In the genomic region with DNA sequence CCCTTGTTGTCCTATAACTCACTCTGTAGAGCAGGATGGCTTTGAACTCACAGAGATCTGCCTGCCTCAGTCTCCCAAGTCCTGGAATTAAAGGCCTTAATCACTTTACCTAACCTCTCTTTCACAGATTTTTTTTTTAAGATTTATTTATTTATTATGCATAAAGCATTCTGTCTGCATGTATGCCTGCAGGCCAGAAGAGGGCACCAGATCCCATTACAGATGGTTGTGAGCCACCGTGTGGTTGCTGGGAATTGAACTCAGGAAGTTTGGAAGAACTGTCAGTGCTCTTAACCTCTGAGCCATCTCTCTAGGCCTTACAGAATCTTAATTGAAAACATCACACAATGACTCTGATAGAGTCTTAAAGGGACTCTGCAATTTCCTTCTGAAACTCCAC, we compare ENCODE assay signal across 24 mouse cellular contexts. TPM values are rescaled to one million over a fixed set of nuclear protein-coding genes. Genes with fewer than 3 reads are reported as not detected.
DNase-seq lines count a peak whose midpoint lies in the region; ATAC-seq and TF ChIP-seq lines count a peak whose summit lies in the region.
"Had no signal": no experiment of that assay in that cellular context is flagged by ENCODE, and none has a peak within 500 bp of the region (broad histone marks: within the 10 kb centered on the region; RNA-seq: fewer than 3 reads in every experiment).

No protein-coding gene starts in this region.

- no peak overlapping the region for H3K4me3 ChIP-seq in intestine, postnatal 0 days (ENCODE audit: low read depth, low read length)
- H3K4me3 ChIP-seq in intestine, embryonic 16.5 days (ENCODE audit: low read length) = no peak overlapping the region
- no peak overlapping the region for H3K4me3 ChIP-seq in liver, postnatal 0 days (ENCODE audit: low read depth, low read length)
- no peak overlapping the region for H3K4me3 ChIP-seq in MEL (ENCODE audit: control insufficient read depth in 1 of 2, insufficient read depth in 1 of 2, low read depth in 2 of 2, low read length in 2 of 2)
- H3K4me3 ChIP-seq: embryonic facial prominence, embryonic 13.5 days; erythroblast, embryonic 14.5 days; forebrain, embryonic 13.5 days; heart, embryonic 15.5 days; liver, embryonic 12.5 days; lung, embryonic 15.5 days; midbrain, embryonic 10.5 days; neural tube, embryonic 15.5 days had no signal

- no peak for TF ChIP-seq POLR2A in MEL (IDR thresholded peaks at IDR 0.05; ENCODE audit: control insufficient read depth in 1 of 2, insufficient read depth in 1 of 2, low read depth in 1 of 2, low read length in 2 of 2, poor library complexity in 1 of 2)

- no peaks in the 10 kb centered on the region for H3K9me3 ChIP-seq in intestine, postnatal 0 days (ENCODE audit: control insufficient read depth)
- H3K9me3 ChIP-seq in intestine, embryonic 16.5 days (ENCODE audit: control insufficient read depth, low read length) = no peaks in the 10 kb centered on the region
- no peaks in the 10 kb centered on the region for H3K9me3 ChIP-seq in liver, postnatal 0 days (ENCODE audit: low read length)
- no peaks in the 10 kb centered on the region for H3K9me3 ChIP-seq in MEL (replicated peaks; ENCODE audit: insufficient read depth, low read length)
- H3K9me3 ChIP-seq: embryonic facial prominence, embryonic 13.5 days; forebrain, embryonic 13.5 days; heart, embryonic 15.5 days; liver, embryonic 12.5 days; lung, embryonic 15.5 days; midbrain, embryonic 10.5 days; neural tube, embryonic 15.5 days had no signal

- DNase-seq in liver, postnatal 0 days = no peak
- DNase-seq in liver = no peak
- DNase-seq in MEL (ENCODE audit: low read depth, low spot score) = no peak
- peak; percentile 36 for DNase-seq in ZHBTc4 (ENCODE audit: low read depth, low spot score)
- no peak for DNase-seq in urinary bladder, adult 18-20 months (ENCODE audit: low spot score in 2 of 2)
- DNase-seq: adrenal gland, adult 2 months; cerebellum, adult 18-20 months; cerebellum, postnatal 14 days; embryo, embryonic 11 days; gastrocnemius, postnatal 10 days; heart, adult 18-20 months; heart, postnatal 36 days; thymus, adult 2 months had no signal

- peak; percentile 52 for TF ChIP-seq CTCF in intestine, postnatal 0 days (IDR thresholded peaks at IDR 0.05; ENCODE audit: low read depth)
- peak; percentile 50 for TF ChIP-seq CTCF in liver, postnatal 0 days (IDR thresholded peaks at IDR 0.05; ENCODE audit: low read depth)
- peak; percentile 2 to 50 (median 39); a peak in 4 of 6 replicates for TF ChIP-seq CTCF in MEL (IDR thresholded peaks at IDR 0.05 in 2 of 3, conservative IDR thresholded peaks at IDR 0.05 in 1 of 3; ENCODE audit: control insufficient read depth in 1 of 3, insufficient read depth in 1 of 3, low read depth in 2 of 3, low read length in 3 of 3, poor library complexity in 1 of 3, severe bottlenecking in 1 of 3)

- H3K79me2 ChIP-seq in MEL (ENCODE audit: control insufficient read depth, insufficient read depth, low read length, poor library complexity) = no peaks in the 10 kb centered on the region

- no peak overlapping the region for H3K4me2 ChIP-seq in intestine, postnatal 0 days (replicated peaks; ENCODE audit: low read depth)
- H3K4me2 ChIP-seq in intestine, embryonic 16.5 days (ENCODE audit: low read depth, low read length) = no peak overlapping the region
- no peak overlapping the region for H3K4me2 ChIP-seq in liver, postnatal 0 days (ENCODE audit: low read depth, low read length)
- H3K4me2 ChIP-seq: embryonic facial prominence, embryonic 13.5 days; forebrain, embryonic 13.5 days; heart, embryonic 15.5 days; hindbrain, embryonic 14.5 days; liver, embryonic 12.5 days; lung, embryonic 15.5 days; neural tube, embryonic 15.5 days had no signal

- TF ChIP-seq RAD21 in MEL (IDR thresholded peaks at IDR 0.05; ENCODE audit: low read depth, low read length) = peak; percentile 21

- 74% methylated on average over 1 of the region's 1 CpGs for WGBS in intestine, postnatal 0 days
- 75% methylated on average over 1 of the region's 1 CpGs for WGBS in intestine, embryonic 16.5 days
- 74% methylated on average over 1 of the region's 1 CpGs for WGBS in liver, postnatal 0 days (ENCODE audit: insufficient replicate concordance)

- TF ChIP-seq EP300 in liver, postnatal 0 days (IDR thresholded peaks at IDR 0.05; ENCODE audit: low read depth) = no peak
- no peak for TF ChIP-seq EP300 in MEL (IDR thresholded peaks at IDR 0.05; ENCODE audit: low read depth in 1 of 2, low read length in 2 of 2)

- H3K4me1 ChIP-seq in intestine, postnatal 0 days (replicated peaks; ENCODE audit: control insufficient read depth, insufficient read depth, low read length) = no peaks in the 10 kb centered on the region
- H3K4me1 ChIP-seq in intestine, embryonic 16.5 days (ENCODE audit: control insufficient read depth, insufficient read depth, low read length) = no peaks in the 10 kb centered on the region
- H3K4me1 ChIP-seq in liver, postnatal 0 days (ENCODE audit: insufficient read depth) = no peaks in the 10 kb centered on the region
- H3K4me1 ChIP-seq in MEL (ENCODE audit: control insufficient read depth in 1 of 2, insufficient read depth in 2 of 2, low read length in 2 of 2) = no peaks in the 10 kb centered on the region
- H3K4me1 ChIP-seq: forebrain, embryonic 13.5 days; liver, embryonic 12.5 days; lung, embryonic 15.5 days; midbrain, embryonic 10.5 days; neural tube, embryonic 15.5 days had no signal

- H3K27me3 ChIP-seq in intestine, postnatal 0 days (replicated peaks; ENCODE audit: control insufficient read depth, insufficient read depth, low read length) = no peaks in the 10 kb centered on the region
- H3K27me3 ChIP-seq in intestine, embryonic 16.5 days (replicated peaks; ENCODE audit: control insufficient read depth, insufficient read depth, low read length) = no peaks in the 10 kb centered on the region
- no peaks in the 10 kb centered on the region for H3K27me3 ChIP-seq in liver, postnatal 0 days (ENCODE audit: insufficient read depth, low read length)
- no peaks in the 10 kb centered on the region for H3K27me3 ChIP-seq in MEL (ENCODE audit: control insufficient read depth in 1 of 2, insufficient read depth in 2 of 2, low read length in 2 of 2)
- H3K27me3 ChIP-seq: embryonic facial prominence, embryonic 13.5 days; forebrain, embryonic 13.5 days; heart, embryonic 15.5 days; liver, embryonic 12.5 days; lung, embryonic 15.5 days; neural tube, embryonic 15.5 days had no signal

- ATAC-seq in intestine, postnatal 0 days = no peak
- no peak for ATAC-seq in intestine, embryonic 16.5 days
- ATAC-seq in liver, postnatal 0 days = no peak
- ATAC-seq: forebrain, embryonic 13.5 days; liver, embryonic 12.5 days had no signal

- peaks cover 25% of the 10 kb centered on the region; the same call in 1 of the 2 replicates for H3K36me3 ChIP-seq in intestine, postnatal 0 days (ENCODE audit: control insufficient read depth, insufficient read depth)
- H3K36me3 ChIP-seq in intestine, embryonic 16.5 days (ENCODE audit: control insufficient read depth, insufficient read depth, low read length) = peaks cover 4% of the 10 kb centered on the region
- H3K36me3 ChIP-seq in liver, postnatal 0 days (replicated peaks; ENCODE audit: insufficient read depth, low read length) = peaks cover 36% of the 10 kb centered on the region
- peaks cover 0 to 13% of the 10 kb centered on the region in 2 experiments; a peak in 2 of 4 replicates for H3K36me3 ChIP-seq in MEL (ENCODE audit: control insufficient read depth in 1 of 2, insufficient read depth in 2 of 2, low read length in 2 of 2)
- H3K36me3 ChIP-seq: neural tube, embryonic 15.5 days had no signal

- no peak overlapping the region for H3K9ac ChIP-seq in intestine, postnatal 0 days (ENCODE audit: low read depth, low read length)
- H3K9ac ChIP-seq in intestine, embryonic 16.5 days (ENCODE audit: low read depth, low read length) = no peak overlapping the region
- H3K9ac ChIP-seq in liver, postnatal 0 days (replicated peaks) = no peak overlapping the region
- H3K9ac ChIP-seq in MEL (ENCODE audit: control insufficient read depth, low read depth, low read length, poor library complexity, severe bottlenecking) = no peak overlapping the region
- H3K9ac ChIP-seq: embryonic facial prominence, embryonic 13.5 days; forebrain, embryonic 13.5 days; heart, embryonic 15.5 days; hindbrain, embryonic 14.5 days; liver, embryonic 12.5 days; lung, embryonic 15.5 days; neural tube, embryonic 15.5 days had no signal

- H3K27ac ChIP-seq in intestine, postnatal 0 days (ENCODE audit: low read depth, low read length) = no peak overlapping the region
- no peak overlapping the region for H3K27ac ChIP-seq in intestine, embryonic 16.5 days (ENCODE audit: low read length)
- H3K27ac ChIP-seq in liver, postnatal 0 days (ENCODE audit: low read depth) = no peak overlapping the region
- no peak overlapping the region for H3K27ac ChIP-seq in MEL (ENCODE audit: control insufficient read depth, low read depth, low read length)
- H3K27ac ChIP-seq: embryonic facial prominence, embryonic 13.5 days; forebrain, embryonic 13.5 days; heart, embryonic 15.5 days; hindbrain, embryonic 14.5 days; liver, embryonic 12.5 days; lung, embryonic 15.5 days; midbrain, embryonic 10.5 days; neural tube, embryonic 15.5 days had no signal

RNA-seq across cellular contexts. Expression of gene Chek2, which starts 13.2 kb away (rescaled TPM):
- 10.5 and 12.2 TPM in 2 replicates for polyA plus RNA-seq in intestine, postnatal 0 days (2015; fragmentation: Nextera tagmentation; extraction: Ambion mirVana)
- polyA plus RNA-seq in intestine, embryonic 16.5 days (2015; fragmentation: Nextera tagmentation; extraction: Ambion mirVana) = 38.7 and 39.4 TPM in 2 replicates
- polyA plus RNA-seq in liver, postnatal 0 days (2015; fragmentation: Nextera tagmentation; extraction: Ambion mirVana) = 9.2 and 13.2 TPM in 2 replicates
- total RNA-seq in MEL (2012; rRNA removed) = 22.2 and 23.9 TPM in 2 replicates
- 10 to 100 TPM in 1 of 2 experiments, not detected in 1; 24.1 TPM for polyA plus RNA-seq in MEL (2012; ENCODE audit: insufficient read depth in 1 of 2, insufficient read length in 2 of 2, low read depth in 1 of 2, low replicate concordance in 2 of 2, missing spikeins in 1 of 2)

RNA-seq across cellular contexts. Expression of gene Hscb, which starts 13.4 kb away (rescaled TPM):
- 50.0 and 52.2 TPM in 2 replicates for polyA plus RNA-seq in intestine, postnatal 0 days (2015; fragmentation: Nextera tagmentation; extraction: Ambion mirVana)
- polyA plus RNA-seq in intestine, embryonic 16.5 days (2015; fragmentation: Nextera tagmentation; extraction: Ambion mirVana) = 40.4 and 41.2 TPM in 2 replicates
- polyA plus RNA-seq in liver, postnatal 0 days (2015; fragmentation: Nextera tagmentation; extraction: Ambion mirVana) = 41.5 and 47.7 TPM in 2 replicates
- 20.1 and 29.4 TPM in 2 replicates for total RNA-seq in MEL (2012; rRNA removed)
- 10 to 100 TPM in 1 of 2 experiments, not detected in 1; 29.0 TPM for polyA plus RNA-seq in MEL (2012; ENCODE audit: insufficient read depth in 1 of 2, insufficient read length in 2 of 2, low read depth in 1 of 2, low replicate concordance in 2 of 2, missing spikeins in 1 of 2)

RNA-seq across cellular contexts. Expression of gene Ttc28, which starts 26.6 kb away (rescaled TPM):
- 2.9 and 3.4 TPM in 2 replicates for polyA plus RNA-seq in intestine, postnatal 0 days (2015; fragmentation: Nextera tagmentation; extraction: Ambion mirVana)
- 4.2 and 4.3 TPM in 2 replicates for polyA plus RNA-seq in intestine, embryonic 16.5 days (2015; fragmentation: Nextera tagmentation; extraction: Ambion mirVana)
- 0.62 and 0.73 TPM in 2 replicates for polyA plus RNA-seq in liver, postnatal 0 days (2015; fragmentation: Nextera tagmentation; extraction: Ambion mirVana)
- total RNA-seq in MEL (2012; rRNA removed) = 1.1 and 1.2 TPM in 2 replicates
- polyA plus RNA-seq in MEL (2012; ENCODE audit: insufficient read depth in 1 of 2, insufficient read length in 2 of 2, low read depth in 1 of 2, low replicate concordance in 2 of 2, missing spikeins in 1 of 2) = 1 to 10 TPM in 1 of 2 experiments, not detected in 1; 1.8 TPM

RNA-seq across cellular contexts. Expression of gene Ulk1, which starts 43.1 kb away (rescaled TPM):
- 6.0 and 6.4 TPM in 2 replicates for polyA plus RNA-seq in intestine, postnatal 0 days (2015; fragmentation: Nextera tagmentation; extraction: Ambion mirVana)
- 7.0 and 8.4 TPM in 2 replicates for polyA plus RNA-seq in intestine, embryonic 16.5 days (2015; fragmentation: Nextera tagmentation; extraction: Ambion mirVana)
- polyA plus RNA-seq in liver, postnatal 0 days (2015; fragmentation: Nextera tagmentation; extraction: Ambion mirVana) = 7.9 and 8.1 TPM in 2 replicates
- total RNA-seq in MEL (2012; rRNA removed) = 4.9 and 5.2 TPM in 2 replicates
- 10 to 100 TPM in 1 of 2 experiments, not detected in 1; 23.0 TPM for polyA plus RNA-seq in MEL (2012; ENCODE audit: insufficient read depth in 1 of 2, insufficient read length in 2 of 2, low read depth in 1 of 2, low replicate concordance in 2 of 2, missing spikeins in 1 of 2)
